ENCODE assay signal across 24 mouse cellular contexts in the genomic region with DNA sequence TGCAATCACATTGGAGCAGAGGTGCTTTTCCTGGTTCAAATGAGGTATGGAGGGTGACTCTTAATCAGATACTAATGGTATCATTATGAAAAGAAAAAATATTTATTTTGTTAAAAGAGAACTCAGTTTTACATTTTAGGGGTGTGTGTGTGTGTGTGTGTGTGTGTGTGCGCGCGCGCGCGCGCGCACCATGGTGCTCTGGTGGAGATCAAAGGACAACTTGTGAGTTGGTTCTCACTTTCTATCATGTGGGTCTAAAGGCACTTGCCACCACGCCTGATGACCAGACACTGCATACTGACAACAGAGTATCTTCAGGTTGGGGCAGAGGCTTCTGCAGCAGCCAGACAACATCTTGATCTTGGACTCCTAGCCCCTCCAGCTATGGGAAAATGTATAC.
"Had no signal": no experiment of that assay in that cellular context is flagged by ENCODE, and none has a peak within 500 bp of the region (broad histone marks: within the 10 kb centered on the region; RNA-seq: fewer than 3 reads in every experiment).

No protein-coding gene starts in this region.

- H3K4me3 ChIP-seq: liver, embryonic 15.5 days; lung, embryonic 15.5 days; megakaryocyte, embryonic 14.5 days; midbrain, embryonic 13.5 days; midbrain, embryonic 15.5 days; myocyte; neural tube, embryonic 13.5 days; neural tube, embryonic 15.5 days; stomach, embryonic 15.5 days had no signal

- H3K27ac ChIP-seq: liver, embryonic 15.5 days; lung, embryonic 15.5 days; macrophage; midbrain, embryonic 13.5 days; midbrain, embryonic 15.5 days; neural tube, embryonic 13.5 days; neural tube, embryonic 15.5 days; stomach, embryonic 15.5 days; stomach, postnatal 0 days had no signal

- DNase-seq: liver, postnatal 0 days; lung, adult 2 months; lung, postnatal 14 days; lung, postnatal 36 days; retina, postnatal 1 day; right cerebral cortex, adult 18-20 months; right cerebral cortex, postnatal 25 days; right cerebral cortex, postnatal 4 days; spleen, adult 18-20 months; thymus, adult 2 months; thymus, postnatal 14 days; thymus, postnatal 36 days had no signal

- H3K4me1 ChIP-seq: liver, embryonic 15.5 days; lung, embryonic 15.5 days; midbrain, embryonic 13.5 days; midbrain, embryonic 15.5 days; neural tube, embryonic 13.5 days; neural tube, embryonic 15.5 days; stomach, embryonic 15.5 days had no signal

- H3K9ac ChIP-seq: liver, embryonic 15.5 days; liver, postnatal 0 days; lung, embryonic 15.5 days; midbrain, embryonic 13.5 days; midbrain, embryonic 15.5 days; neural tube, embryonic 13.5 days; neural tube, embryonic 15.5 days; stomach, embryonic 15.5 days had no signal

- H3K4me2 ChIP-seq: liver, embryonic 15.5 days; lung, embryonic 15.5 days; midbrain, embryonic 11.5 days; midbrain, embryonic 13.5 days; midbrain, embryonic 15.5 days; neural tube, embryonic 13.5 days; neural tube, embryonic 15.5 days; stomach, embryonic 15.5 days had no signal

- H3K9me3 ChIP-seq: liver, embryonic 15.5 days; lung, embryonic 15.5 days; midbrain, embryonic 13.5 days; midbrain, embryonic 15.5 days; neural tube, embryonic 15.5 days; stomach, embryonic 15.5 days had no signal

- H3K36me3 ChIP-seq: liver, embryonic 15.5 days; lung, embryonic 15.5 days; midbrain, embryonic 15.5 days; neural tube, embryonic 13.5 days; neural tube, embryonic 15.5 days; stomach, embryonic 15.5 days had no signal

- H3K27me3 ChIP-seq: lung, embryonic 15.5 days; midbrain, embryonic 13.5 days; midbrain, embryonic 15.5 days; neural tube, embryonic 13.5 days; neural tube, embryonic 15.5 days; stomach, embryonic 15.5 days had no signal
